Mouse (Mus musculus) midbrain, embryonic 16.5 days (tissue): Measurements from ENCODE around the gene Gm2564. TPM values are rescaled to one million over a fixed set of nuclear protein-coding genes. Genes with fewer than 3 reads are reported as not detected.
"Not testable (repeated sequence)": the region's sequence is repeated elsewhere in the genome, so short reads cannot be mapped to it uniquely, and the experiment has no call there.

Experiments used
- ATAC-seq: fragments of 200-750 bp; cut with Nextera tagmentation; 2 replicates; pipeline ENCODE4 v1.8.0; 2017; ENCODE audit warnings: moderate TSS enrichment
- H3K27ac ChIP-seq: fragments of 300-500 bp; sonication (generic); 2 replicates; pipeline ENCODE4 v1.5.1; 2014; ENCODE audit warnings: mild to moderate bottlenecking, low read length, mixed read lengths
- H3K27me3 ChIP-seq: fragments of 300-500 bp; sonication (generic); 2 replicates; pipeline ENCODE4 v1.6.1; 2014; ENCODE audit warnings: low read depth, low read length, mixed read lengths; ENCODE audit not compliant: control insufficient read depth, insufficient read depth
- H3K36me3 ChIP-seq: fragments of 300-500 bp; sonication (generic); 2 replicates; pipeline ENCODE4 v1.6.1; 2014; ENCODE audit warnings: mild to moderate bottlenecking, low read length, moderate library complexity, mixed read lengths; ENCODE audit not compliant: control insufficient read depth, insufficient read depth
- H3K4me1 ChIP-seq: fragments of 300-500 bp; sonication (generic); 2 replicates; pipeline ENCODE4 v1.6.1; 2014; ENCODE audit warnings: mild to moderate bottlenecking, low read length, mixed read lengths; ENCODE audit not compliant: control insufficient read depth, insufficient read depth
- H3K4me2 ChIP-seq: fragments of 300-500 bp; sonication (generic); 2 replicates; pipeline ENCODE4 v1.6.1; 2014; ENCODE audit warnings: mild to moderate bottlenecking, low read length, mixed read lengths
- H3K4me3 ChIP-seq: fragments of 300-500 bp; sonication (generic); 2 replicates; pipeline ENCODE4 v1.5.1; 2014; ENCODE audit warnings: low read depth, mild to moderate bottlenecking, low read length, moderate library complexity, mixed read lengths
- H3K9ac ChIP-seq: fragments of 300-500 bp; sonication (generic); 2 replicates; pipeline ENCODE4 v1.6.1; 2014; ENCODE audit warnings: low read depth, low read length, mixed read lengths
- H3K9me3 ChIP-seq: fragments of 300-500 bp; sonication (generic); replicated peaks from 2 replicates; pipeline ENCODE4 v1.6.1; 2014; ENCODE audit warnings: mild to moderate bottlenecking, low read length, mixed read lengths; ENCODE audit not compliant: control insufficient read depth, poor library complexity, severe bottlenecking
- WGBS: fragments of 180-500 bp; shearing (Covaris S2); extraction: QIAGEN DNeasy Blood & Tissue Kit; methylation state at CpG from one replicate; pipeline ENCODE4 v1.1.7; 2014; 5-methylcytosine and 5-hydroxymethylcytosine counted together
- polyA plus RNA-seq: library from polyadenylated mRNA; unstranded; fragments of >200 nt; fragmentation: Nextera tagmentation; extraction: Ambion mirVana; gene quantifications from 2 replicates; pipeline ENCODE4 v1.2.1, GENCODE M21; 2015

The Gm2564 gene
- not detected in 2 replicates for polyA plus RNA-seq

GRCm38 (mm10) chr4:42629419-42629818 is at the start of gene Gm2564:
Gene Gm2564, plus strand, starts transcription at chr4:42629719.
- not testable (repeated sequence) for H3K36me3 ChIP-seq, H3K4me1 ChIP-seq, H3K27ac ChIP-seq, H3K4me3 ChIP-seq, H3K9ac ChIP-seq, ATAC-seq, H3K4me2 ChIP-seq, H3K9me3 ChIP-seq, H3K27me3 ChIP-seq
- WGBS = no CpG with 5 or more reads among the region's 8 CpGs

- not testable (repeated sequence) for H3K36me3 ChIP-seq
Observed at GRCm38 (mm10) chr4:42611895-42612294, 17.6 kb upstream of the Gm2564 start, which contains the start of gene Gm10591. Gene Gm10591, plus strand, starts transcription at chr4:42612195.

GRCm38 (mm10) chr4:42654951-42655350 is 25.4 kb downstream of the Gm2564 start, which contains the start of gene Ccl27b:
Gene Ccl27b, plus strand, starts transcription at chr4:42655251.
- H3K4me2 ChIP-seq, H3K4me1 ChIP-seq, H3K27ac ChIP-seq, ATAC-seq, H3K36me3 ChIP-seq, H3K27me3 ChIP-seq, H3K4me3 ChIP-seq, H3K9me3 ChIP-seq, H3K9ac ChIP-seq: not testable (repeated sequence)
- no CpG with 5 or more reads among the region's 9 CpGs for WGBS

More at GRCm38 (mm10) chr4:42611895-42612294, 17.6 kb upstream of the Gm2564 start, which contains the start of gene Gm10591:
- H3K4me3 ChIP-seq, H3K4me2 ChIP-seq, H3K9me3 ChIP-seq, ATAC-seq, H3K9ac ChIP-seq, H3K27ac ChIP-seq, H3K4me1 ChIP-seq, H3K27me3 ChIP-seq: not testable (repeated sequence)
- WGBS = no CpG with 5 or more reads among the region's 5 CpGs

DNA sequence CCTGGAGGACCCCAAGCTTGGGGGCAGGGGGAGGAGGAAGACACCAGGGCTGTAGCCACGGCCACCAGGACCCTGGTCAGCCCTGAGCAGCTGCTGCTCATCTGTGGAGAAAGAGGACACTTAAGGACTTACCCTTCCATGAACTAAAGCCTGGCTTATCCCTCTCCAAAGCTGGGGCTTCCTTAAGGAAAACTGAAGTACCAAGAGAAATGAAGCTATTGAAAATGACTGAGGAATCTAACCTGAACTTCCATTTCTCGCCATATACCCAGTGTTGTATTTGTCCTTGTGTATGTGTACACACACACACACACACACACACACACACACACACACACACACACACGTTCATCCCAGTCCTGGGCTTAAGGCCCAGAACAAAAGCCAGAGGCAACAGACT is 32.3 kb downstream of the Gm2564 start, which contains the start of gene Il11ra2:
Il11ra2 (minus strand) TSS at position 101 of the 400 bp plus-strand sequence.
- H3K27ac ChIP-seq, H3K9me3 ChIP-seq, H3K36me3 ChIP-seq, H3K27me3 ChIP-seq, H3K4me3 ChIP-seq, H3K4me1 ChIP-seq, ATAC-seq, H3K9ac ChIP-seq, H3K4me2 ChIP-seq: not testable (repeated sequence)
- no CpG with 5 or more reads among the region's 3 CpGs for WGBS

DNA sequence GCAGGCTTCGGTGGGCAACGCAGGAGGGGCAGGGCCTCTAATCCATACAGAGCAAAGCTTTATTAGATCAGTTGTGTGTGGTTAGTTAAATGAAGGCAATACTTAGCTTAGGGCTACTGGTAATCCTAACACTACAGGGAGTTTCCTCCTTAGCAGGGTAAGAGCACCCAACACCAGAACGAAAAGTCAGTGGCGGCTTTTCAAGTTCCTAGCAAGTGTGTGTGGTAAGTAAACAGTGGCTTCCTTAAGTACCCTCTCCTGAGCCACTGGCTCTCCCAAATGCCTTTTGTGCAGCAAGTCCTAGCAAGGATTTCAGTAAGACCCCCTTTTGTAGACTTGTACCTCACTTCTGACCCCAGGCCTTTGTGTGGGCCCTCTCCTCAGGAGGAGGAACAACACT is 45.9 kb downstream of the Gm2564 start:
- ATAC-seq, H3K4me1 ChIP-seq, H3K9ac ChIP-seq, H3K4me3 ChIP-seq, H3K4me2 ChIP-seq, H3K27me3 ChIP-seq, H3K36me3 ChIP-seq, H3K9me3 ChIP-seq, H3K27ac ChIP-seq: not testable (repeated sequence)
- no CpG with 5 or more reads among the region's 4 CpGs for WGBS

DNA sequence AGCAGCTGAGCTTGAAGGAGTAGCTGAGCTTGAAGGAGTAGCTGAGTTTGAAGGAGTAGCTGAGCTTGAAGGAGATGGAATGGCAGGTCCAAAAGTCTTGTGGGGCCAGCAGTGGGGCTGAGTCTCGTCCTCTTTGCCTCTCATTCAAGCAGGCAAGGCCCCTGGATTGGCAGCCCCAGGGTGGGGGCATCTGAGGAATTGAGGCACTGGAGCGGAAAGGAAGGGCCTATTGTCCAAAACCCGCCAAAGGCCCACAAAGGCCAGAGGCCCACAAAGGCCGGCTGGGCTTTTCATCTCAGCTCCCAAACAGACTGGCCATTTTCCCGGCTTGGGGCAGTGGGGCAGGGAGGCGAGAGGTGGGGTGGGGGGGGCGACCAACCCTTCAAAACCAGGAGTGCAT is 49.8 kb downstream of the Gm2564 start:
- H3K36me3 ChIP-seq, ATAC-seq, H3K4me1 ChIP-seq, H3K27me3 ChIP-seq, H3K9me3 ChIP-seq, H3K27ac ChIP-seq, H3K4me3 ChIP-seq, H3K9ac ChIP-seq, H3K4me2 ChIP-seq: not testable (repeated sequence)
- WGBS = no CpG with 5 or more reads among the region's 7 CpGs

DNA sequence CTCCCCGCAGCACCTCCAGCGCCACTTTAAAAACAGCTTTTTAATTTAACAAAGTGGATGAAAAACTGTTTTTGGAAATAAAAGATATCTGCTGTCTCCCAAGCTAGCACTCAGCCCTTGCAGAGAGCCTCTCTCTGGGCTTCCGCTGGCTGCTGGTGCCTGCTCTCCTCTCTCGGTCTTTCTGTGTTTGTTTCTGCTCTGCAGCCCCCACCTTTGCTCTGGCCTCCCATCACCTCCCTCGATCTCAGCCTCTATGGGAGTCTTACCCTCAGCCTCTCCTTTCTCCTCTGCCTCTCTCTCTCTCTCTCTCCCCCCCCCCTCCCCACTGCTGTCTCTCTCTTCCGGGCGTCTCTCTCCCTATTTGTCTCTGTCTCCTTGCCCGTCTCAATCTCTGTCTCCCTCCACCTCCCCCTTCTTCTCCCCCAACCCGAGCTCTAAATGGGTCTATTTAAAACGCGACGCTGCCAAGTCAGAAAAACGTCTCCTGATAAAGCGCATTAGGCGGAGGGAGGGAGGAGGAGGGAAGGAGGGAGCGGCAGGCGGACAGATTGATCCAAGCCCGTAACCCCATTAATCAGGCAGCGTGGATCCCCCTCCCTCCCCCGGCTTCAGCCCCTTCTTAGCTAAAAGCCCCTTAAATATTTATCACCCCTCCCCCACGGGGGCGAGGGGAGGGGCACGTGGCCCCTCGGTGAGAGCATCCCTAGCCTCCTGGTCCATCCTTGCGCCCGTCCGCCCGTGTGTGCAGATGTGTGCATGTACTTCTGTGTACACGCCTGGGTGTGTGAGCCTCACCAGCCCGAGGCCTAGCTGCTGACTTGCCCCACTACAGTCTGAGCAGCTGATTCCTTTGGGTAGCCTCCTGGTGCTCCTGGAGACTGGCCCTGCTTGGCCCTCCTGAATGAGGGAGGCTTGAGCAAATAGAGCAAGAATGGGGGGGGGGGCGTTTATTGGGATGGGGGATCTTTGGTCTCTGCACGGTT is 51.1 kb downstream of the Gm2564 start:
- H3K27ac ChIP-seq, H3K36me3 ChIP-seq, H3K4me2 ChIP-seq, H3K4me3 ChIP-seq, H3K9me3 ChIP-seq, H3K4me1 ChIP-seq, H3K27me3 ChIP-seq, H3K9ac ChIP-seq: not testable (repeated sequence)
- peak; percentile 45; the same call in 1 of the 2 replicates for ATAC-seq
- WGBS = no CpG with 5 or more reads among the region's 32 CpGs
